Mouse (Mus musculus): ENCODE results near the gene Cops2. TPM values are rescaled to one million over a fixed set of nuclear protein-coding genes. Genes with fewer than 3 reads are reported as not detected.

Gene Cops2
- 48.7 and 65.5 TPM in 2 replicates for total RNA-seq (2014; rRNA removed)
- polyA plus RNA-seq (2012; rRNA removed), result 5.6 and 6.0 TPM in 2 replicates

DNA sequence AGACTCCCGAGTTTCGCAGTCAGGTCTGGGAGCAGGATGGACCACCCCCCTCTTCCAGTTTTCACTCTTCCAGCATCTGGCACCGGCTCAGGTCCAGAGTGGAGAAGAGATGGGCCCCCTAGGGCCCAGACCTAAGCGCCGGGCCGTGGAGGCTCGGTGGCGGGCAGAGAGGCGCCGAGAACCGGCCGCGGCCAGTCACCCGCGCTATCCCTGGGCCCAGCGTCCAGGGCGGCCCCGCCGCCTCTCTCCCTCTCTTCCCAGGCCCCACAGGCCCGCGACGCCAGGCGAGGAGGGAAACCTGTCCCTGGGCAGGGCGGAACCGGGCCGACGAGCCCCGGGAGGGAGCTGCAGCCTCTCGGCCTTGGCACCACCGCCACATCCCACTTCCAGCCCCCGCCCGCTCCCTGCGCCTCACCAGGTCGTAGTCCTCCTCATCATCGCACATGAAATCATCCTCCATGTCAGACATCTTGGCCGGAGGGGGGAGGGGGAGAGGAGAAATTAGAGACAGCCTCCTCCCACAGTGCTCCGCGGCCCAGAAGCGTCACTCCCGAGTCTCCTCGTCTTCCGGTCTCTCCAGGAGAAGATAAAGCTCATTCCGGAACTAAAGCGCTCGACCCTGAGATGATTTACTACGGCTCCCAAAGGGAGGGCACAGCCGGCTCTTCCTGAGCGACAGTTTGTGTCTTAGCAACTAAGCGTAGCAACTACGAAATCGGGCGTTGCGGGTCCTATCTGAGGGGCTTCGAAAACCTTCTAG lies at the start of gene Cops2, which contains the start of gene Galk2:
Cops2 (minus strand) TSS at position 619 of the 760 bp plus-strand sequence.
Galk2 (plus strand) TSS at position 589 of the 760 bp plus-strand sequence.
- Histone ChIP-seq H3K79me2 (ENCODE audit: control insufficient read depth, insufficient read depth, low read length) (peaks cover 14% of the 10 kb centered on the region; the same call in 1 of the 2 replicates), H3K9ac (ENCODE audit: low read depth, low read length) (peak within 1 kb of the TSS; percentile 96), H3K27ac (replicated peaks; ENCODE audit: insufficient read depth, low read depth, low read length) (peak within 1 kb of the TSS; percentile 70), H3K4me1 (ENCODE audit: control insufficient read depth, insufficient read depth, low read length) (peaks cover 4% of the 10 kb centered on the region; the same call in 1 of the 2 replicates), H3K4me3 (ENCODE audit: insufficient read depth, low read depth, low read length) (peak within 1 kb of the TSS; percentile 99), H3K27me3 (ENCODE audit: control insufficient read depth, insufficient read depth, low read length) (no peaks in the 10 kb centered on the region), H3K36me3 (ENCODE audit: control insufficient read depth, insufficient read depth, low read length) (no peaks in the 10 kb centered on the region)
- 0 out of 2 replicates have a peak, but pooled peaks have one; percentile 25 for TF ChIP-seq POLR2A (IDR thresholded peaks at IDR 0.05; ENCODE audit: extremely low read depth, insufficient read depth, low read length)
- TF ChIP-seq CTCF (IDR thresholded peaks at IDR 0.05; ENCODE audit: low read depth, low read length), result no peak
- WGBS, result under 1% methylated on average over 54 of the region's 54 CpGs
- DNase-seq (ENCODE audit: extremely low read depth, low read depth, low spot score), result peak; percentile 92

DNA sequence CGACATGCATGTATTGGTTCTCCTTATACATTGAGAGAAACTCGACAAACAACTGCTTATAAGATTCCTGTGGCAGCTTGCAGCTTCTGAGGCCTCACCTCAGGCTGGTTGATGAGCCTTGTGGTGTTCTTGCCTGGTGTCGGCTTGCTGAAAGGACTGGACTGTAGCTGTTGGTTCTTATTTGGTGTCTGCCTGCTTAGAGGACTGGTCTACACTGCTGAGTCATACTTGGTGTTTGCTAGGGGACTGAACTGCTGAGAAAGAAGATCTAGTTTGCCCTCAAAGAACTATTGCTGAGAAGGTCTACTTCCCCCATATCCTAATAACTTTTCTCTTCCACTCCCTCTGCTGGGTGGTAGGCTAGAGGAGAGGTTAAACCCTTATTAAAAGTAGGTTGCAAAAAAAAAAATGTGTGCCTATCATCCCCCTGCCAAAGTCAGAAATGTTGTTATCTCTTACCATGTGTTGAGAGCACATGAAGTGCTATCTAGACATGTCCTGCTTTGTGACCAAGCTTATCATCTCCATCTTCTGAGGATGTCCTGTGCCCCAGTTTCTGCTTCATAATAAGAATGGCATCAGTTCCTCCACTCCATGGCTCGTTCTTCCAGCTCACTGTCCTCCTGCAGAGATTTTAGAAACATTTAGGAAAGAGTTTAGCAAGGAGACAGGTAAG lies 48.8 kb upstream of the Cops2 start:
- Histone ChIP-seq H3K4me1 (ENCODE audit: control insufficient read depth, insufficient read depth, low read length) (no peaks in the 10 kb centered on the region), H3K27me3 (ENCODE audit: control insufficient read depth, insufficient read depth, low read length) (no peaks in the 10 kb centered on the region), H3K9ac (ENCODE audit: low read depth, low read length) (no peak overlapping the region), H3K27ac (replicated peaks; ENCODE audit: insufficient read depth, low read depth, low read length) (no peak overlapping the region), H3K36me3 (ENCODE audit: control insufficient read depth, insufficient read depth, low read length) (peaks cover 9% of the 10 kb centered on the region), H3K79me2 (ENCODE audit: control insufficient read depth, insufficient read depth, low read length) (no peaks in the 10 kb centered on the region), H3K4me3 (ENCODE audit: insufficient read depth, low read depth, low read length) (no peak overlapping the region)
- no peak for TF ChIP-seq POLR2A (IDR thresholded peaks at IDR 0.05; ENCODE audit: extremely low read depth, insufficient read depth, low read length)
- TF ChIP-seq CTCF (IDR thresholded peaks at IDR 0.05; ENCODE audit: low read depth, low read length), result no peak
- WGBS, result 83% methylated on average over 4 of the region's 4 CpGs
- no peak for DNase-seq (ENCODE audit: extremely low read depth, low read depth, low spot score)

DNA sequence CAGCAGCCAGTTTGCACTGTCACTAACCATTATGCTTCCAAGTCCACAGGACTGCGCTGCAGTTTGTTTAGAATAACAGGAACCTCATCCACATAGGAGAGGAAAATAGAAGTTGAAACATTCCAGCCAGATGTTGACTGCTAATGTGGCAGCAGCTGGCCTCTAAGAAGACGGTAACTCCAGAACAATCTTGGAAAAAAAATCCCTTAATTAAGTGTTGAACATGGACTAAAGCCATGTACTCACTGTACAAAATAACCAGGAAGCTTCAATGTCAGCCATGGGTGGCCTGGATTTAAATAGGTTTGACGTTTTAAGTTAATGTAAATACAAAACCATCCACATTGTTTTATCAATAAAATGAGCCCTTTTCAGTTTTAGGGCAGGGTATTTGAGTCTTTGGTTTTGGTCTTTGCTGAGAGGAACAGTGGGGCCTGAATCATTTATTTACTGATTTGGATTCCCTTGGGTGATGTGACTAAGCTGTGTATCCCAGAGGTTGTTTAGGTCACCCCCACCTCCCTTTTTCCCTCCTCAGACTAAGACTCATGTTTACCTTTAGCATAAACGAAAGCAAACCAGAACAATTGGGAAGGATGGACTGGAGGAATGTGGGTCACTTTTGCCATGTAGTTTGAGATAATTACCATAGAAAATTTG lies 47.6 kb upstream of the Cops2 start:
- Histone ChIP-seq H3K36me3 (ENCODE audit: control insufficient read depth, insufficient read depth, low read length) (peaks cover 9% of the 10 kb centered on the region), H3K4me3 (ENCODE audit: insufficient read depth, low read depth, low read length) (no peak overlapping the region), H3K9ac (ENCODE audit: low read depth, low read length) (no peak overlapping the region), H3K79me2 (ENCODE audit: control insufficient read depth, insufficient read depth, low read length) (no peaks in the 10 kb centered on the region), H3K27me3 (ENCODE audit: control insufficient read depth, insufficient read depth, low read length) (no peaks in the 10 kb centered on the region), H3K27ac (replicated peaks; ENCODE audit: insufficient read depth, low read depth, low read length) (no peak overlapping the region), H3K4me1 (ENCODE audit: control insufficient read depth, insufficient read depth, low read length) (no peaks in the 10 kb centered on the region)
- no peak for DNase-seq (ENCODE audit: extremely low read depth, low read depth, low spot score)
- no peak for TF ChIP-seq CTCF (IDR thresholded peaks at IDR 0.05; ENCODE audit: low read depth, low read length)
- 88% methylated on average over 4 of the region's 4 CpGs for WGBS

DNA sequence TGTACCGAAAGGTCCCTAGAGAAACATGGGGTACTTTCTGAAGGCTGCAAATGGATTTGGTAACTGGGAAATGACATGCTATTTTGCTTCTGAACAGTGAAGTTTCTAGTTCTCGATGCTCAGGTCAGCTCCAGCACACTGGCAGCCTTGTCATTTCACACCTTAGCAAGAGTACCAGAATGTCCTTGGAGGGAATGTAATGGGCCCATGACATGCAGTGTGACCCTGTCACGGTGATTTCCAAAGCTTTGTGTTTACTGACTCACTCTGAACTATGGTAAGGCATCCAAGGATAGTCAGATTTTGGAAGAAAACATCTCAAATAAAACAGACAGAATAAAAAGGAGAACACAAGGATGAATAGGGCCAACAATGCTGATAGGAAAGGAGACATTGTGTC lies 42.5 kb upstream of the Cops2 start:
- Histone ChIP-seq H3K27ac (replicated peaks; ENCODE audit: insufficient read depth, low read depth, low read length) (no peak overlapping the region), H3K27me3 (ENCODE audit: control insufficient read depth, insufficient read depth, low read length) (no peaks in the 10 kb centered on the region), H3K9ac (ENCODE audit: low read depth, low read length) (no peak overlapping the region), H3K4me3 (ENCODE audit: insufficient read depth, low read depth, low read length) (no peak overlapping the region), H3K4me1 (ENCODE audit: control insufficient read depth, insufficient read depth, low read length) (no peaks in the 10 kb centered on the region), H3K36me3 (ENCODE audit: control insufficient read depth, insufficient read depth, low read length) (peaks cover 21% of the 10 kb centered on the region), H3K79me2 (ENCODE audit: control insufficient read depth, insufficient read depth, low read length) (no peaks in the 10 kb centered on the region)
- no peak for DNase-seq (ENCODE audit: extremely low read depth, low read depth, low spot score)
- WGBS, result 86% methylated on average over 3 of the region's 3 CpGs
- no peak for TF ChIP-seq POLR2A (IDR thresholded peaks at IDR 0.05; ENCODE audit: extremely low read depth, insufficient read depth, low read length)

DNA sequence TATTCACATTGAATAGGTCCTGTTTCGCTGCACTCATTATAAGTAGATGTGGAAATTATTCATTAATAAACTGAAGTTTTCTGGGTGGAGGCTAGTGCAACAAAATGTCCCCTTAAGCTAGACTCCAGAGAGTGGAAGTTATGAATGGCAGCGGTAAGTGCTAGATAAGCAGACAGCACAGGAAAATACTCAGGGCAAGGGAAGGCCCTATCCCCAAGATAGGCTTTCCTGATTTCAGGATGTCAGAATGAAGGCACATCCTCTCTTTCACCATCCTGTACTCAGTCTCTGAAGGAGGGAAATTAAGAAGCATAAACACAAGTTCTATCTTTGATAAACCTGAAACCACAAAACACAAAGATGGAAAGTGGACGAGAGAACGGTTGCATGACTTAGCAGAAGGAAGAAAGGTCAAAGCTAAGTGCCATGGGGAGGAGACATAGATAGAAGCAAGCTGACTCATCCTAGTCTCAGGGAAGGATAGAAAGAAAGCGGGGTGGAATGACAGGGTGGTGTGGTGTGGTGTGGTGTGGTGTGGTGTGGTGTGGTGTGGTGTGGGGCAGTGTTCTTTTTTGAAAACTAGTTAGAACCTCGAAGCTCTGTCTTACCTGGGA lies 42.0 kb upstream of the Cops2 start:
- 72% methylated on average over 6 of the region's 6 CpGs for WGBS
- TF ChIP-seq CTCF (IDR thresholded peaks at IDR 0.05; ENCODE audit: low read depth, low read length) (no peak), POLR2A (IDR thresholded peaks at IDR 0.05; ENCODE audit: extremely low read depth, insufficient read depth, low read length) (no peak)
- DNase-seq (ENCODE audit: extremely low read depth, low read depth, low spot score), result no peak
- Histone ChIP-seq H3K27ac (replicated peaks; ENCODE audit: insufficient read depth, low read depth, low read length) (no peak overlapping the region), H3K4me3 (ENCODE audit: insufficient read depth, low read depth, low read length) (no peak overlapping the region), H3K4me1 (ENCODE audit: control insufficient read depth, insufficient read depth, low read length) (no peaks in the 10 kb centered on the region), H3K27me3 (ENCODE audit: control insufficient read depth, insufficient read depth, low read length) (no peaks in the 10 kb centered on the region), H3K36me3 (ENCODE audit: control insufficient read depth, insufficient read depth, low read length) (peaks cover 21% of the 10 kb centered on the region), H3K79me2 (ENCODE audit: control insufficient read depth, insufficient read depth, low read length) (no peaks in the 10 kb centered on the region), H3K9ac (ENCODE audit: low read depth, low read length) (no peak overlapping the region)
